Mouse (Mus musculus) cerebellum, adult 2 months (tissue): ENCODE measurements at regions not wholly inside any gene's neighbourhood (a gene's known extent, or its start where the extent isn't known, plus 50 kb on each side); places are given as distances from the start of the nearest gene placed in this dataset.

Source experiments
- DNase-seq, 2 experiments: peaks; one replicate each; pipeline ENCODE4 v3.0.0; 2021
- H3K27ac ChIP-seq: fragments of 200-500 bp; 2 replicates; pipeline ENCODE4 v1.5.1; 2012; ENCODE audit warnings: low read length, control low read depth, inconsistent platforms; ENCODE audit not compliant: insufficient read depth
- H3K27me3 ChIP-seq: fragments of 200-500 bp; 2 replicates; pipeline ENCODE4 v1.6.1; 2012; ENCODE audit warnings: inconsistent platforms, mild to moderate bottlenecking, low read length, moderate library complexity; ENCODE audit not compliant: control insufficient read depth, insufficient read depth
- H3K4me1 ChIP-seq: fragments of 200-500 bp; 2 replicates; pipeline ENCODE4 v1.6.1; 2011; ENCODE audit warnings: low read length; ENCODE audit not compliant: control insufficient read depth, insufficient read depth
- H3K4me3 ChIP-seq: fragments of 200-500 bp; replicated peaks from 2 replicates; pipeline ENCODE3; 2011; ENCODE audit warnings: mild to moderate bottlenecking, low read depth, low read length, control low read depth; ENCODE audit not compliant: insufficient read depth
- CTCF ChIP-seq: fragments of 200-500 bp; IDR thresholded peaks from 2 replicates; pipeline ENCODE4 v1.5.1; 2011; ENCODE audit warnings: low read depth, mild to moderate bottlenecking, control low read depth, low read length, moderate library complexity, borderline replicate concordance; ENCODE audit not compliant: insufficient read depth
- POLR2A ChIP-seq: fragments of 200-500 bp; IDR thresholded peaks from 2 replicates; pipeline ENCODE4 v1.6.1; 2011; ENCODE audit warnings: low read length, control low read depth, borderline replicate concordance; ENCODE audit not compliant: insufficient read depth
- WGBS: fragments of 180-500 bp; shearing (Covaris S2); methylation state at CpG from one replicate; pipeline ENCODE4 v1.1.7; 2018; 5-methylcytosine and 5-hydroxymethylcytosine counted together

GRCm38 (mm10) chr2:8782225-8782624, 1098.8 kb upstream of the 4930412O13Rik start:
- WGBS: 91% methylated on average over 2 of the region's 2 CpGs
- Histone ChIP-seq H3K4me1 (no peaks in the 10 kb centered on the region), H3K27me3 (no peaks in the 10 kb centered on the region), H3K27ac (no peak overlapping the region), H3K4me3 (no peak overlapping the region)
- DNase-seq: no peak
- TF ChIP-seq POLR2A: no peak
- no peak for TF ChIP-seq CTCF

GRCm38 (mm10) chr2:8802061-8802460, 1079.0 kb upstream of the 4930412O13Rik start:
- 41% methylated on average over 3 of the region's 3 CpGs for WGBS
- no peak for DNase-seq
- Histone ChIP-seq H3K4me1 (no peaks in the 10 kb centered on the region), H3K27ac (no peak overlapping the region), H3K27me3 (no peaks in the 10 kb centered on the region), H3K4me3 (no peak overlapping the region)
- no peak for TF ChIP-seq CTCF
- no peak for TF ChIP-seq POLR2A

- Histone ChIP-seq H3K27ac (no peak overlapping the region), H3K27me3 (no peaks in the 10 kb centered on the region), H3K4me3 (no peak overlapping the region), H3K4me1 (no peaks in the 10 kb centered on the region)
- TF ChIP-seq POLR2A (no peak), CTCF (no peak)
- no peak for DNase-seq
- 93% methylated on average over 4 of the region's 4 CpGs for WGBS
These were observed 1071.4 kb upstream of the 4930412O13Rik start for GRCm38 (mm10) chr2:8809609-8810008.

- H3K4me1 ChIP-seq: no peaks in the 10 kb centered on the region
- H3K27me3 ChIP-seq: no peaks in the 10 kb centered on the region
- no peak overlapping the region for H3K27ac ChIP-seq
- H3K4me3 ChIP-seq: no peak overlapping the region
- no peak for DNase-seq
- WGBS: 60% methylated on average over 5 of the region's 5 CpGs
- TF ChIP-seq CTCF (no peak), POLR2A (no peak)
These were observed 1062.9 kb upstream of the 4930412O13Rik start for GRCm38 (mm10) chr2:8818127-8818526.

GRCm38 (mm10) chr2:8825406-8825805, 1055.6 kb upstream of the 4930412O13Rik start:
- Histone ChIP-seq H3K4me3 (no peak overlapping the region), H3K27me3 (no peaks in the 10 kb centered on the region), H3K4me1 (no peaks in the 10 kb centered on the region), H3K27ac (no peak overlapping the region)
- no peak for TF ChIP-seq CTCF
- no peak for TF ChIP-seq POLR2A
- 74% methylated on average over 2 of the region's 2 CpGs for WGBS
- DNase-seq: no peak
